Mouse (Mus musculus) MEL (cell line): ENCODE measurements at regions not wholly inside any gene's neighbourhood (a gene's known extent, or its start where the extent isn't known, plus 50 kb on each side); places are given as distances from the start of the nearest gene placed in this dataset.

Experiments used
- DNase-seq: peaks from one replicate; pipeline ENCODE4 v3.0.0; 2011; ENCODE audit warnings: low read depth, low spot score
- H3K27ac ChIP-seq: 2 replicates; pipeline ENCODE4 v1.5.1; 2012; ENCODE audit warnings: low read depth, mild to moderate bottlenecking, control low read depth, low read length, moderate library complexity; ENCODE audit not compliant: control insufficient read depth
- H3K27me3 ChIP-seq, 2 experiments: fragments of 150-350 bp in 1 of 2; sonication (generic) in 1 of 2; 2 replicates each; pipeline ENCODE4 v1.6.1; 2012; ENCODE audit warnings: low read length in 2 of 2, mild to moderate bottlenecking in 2 of 2, improper control_type of control experiment in 1 of 2, moderate library complexity in 1 of 2; ENCODE audit not compliant: insufficient read depth in 2 of 2, control insufficient read depth in 1 of 2
- H3K36me3 ChIP-seq, 2 experiments: 2 replicates each; pipeline ENCODE4 v1.6.1; 2012 to 2014; ENCODE audit warnings: low read length in 2 of 2, improper control_type of control experiment in 1 of 2, inconsistent platforms in 1 of 2, mild to moderate bottlenecking in 1 of 2; ENCODE audit not compliant: insufficient read depth in 2 of 2, control insufficient read depth in 1 of 2
- H3K4me1 ChIP-seq, 2 experiments: fragments of 150-350 bp in 1 of 2; sonication (generic) in 1 of 2; 2 replicates each; pipeline ENCODE4 v1.6.1; 2012; ENCODE audit warnings: low read length in 2 of 2, improper control_type of control experiment in 1 of 2, mild to moderate bottlenecking in 1 of 2; ENCODE audit not compliant: insufficient read depth in 2 of 2, control insufficient read depth in 1 of 2
- H3K4me3 ChIP-seq, 2 experiments: fragments of 150-350 bp in 1 of 2; sonication (generic) in 1 of 2; 2 replicates each; pipeline ENCODE4 v1.5.1; 2012; ENCODE audit warnings: low read depth in 2 of 2, low read length in 2 of 2, mild to moderate bottlenecking in 2 of 2, moderate library complexity in 2 of 2, control low read depth in 1 of 2, improper control_type of control experiment in 1 of 2; ENCODE audit not compliant: control insufficient read depth in 1 of 2, insufficient read depth in 1 of 2
- H3K79me2 ChIP-seq: 2 replicates; pipeline ENCODE4 v1.6.1; 2012; ENCODE audit warnings: mild to moderate bottlenecking, low read length, moderate library complexity; ENCODE audit not compliant: control insufficient read depth, poor library complexity, insufficient read depth
- H3K9ac ChIP-seq: 2 replicates; pipeline ENCODE4 v1.6.1; 2012; ENCODE audit warnings: low read depth, mild to moderate bottlenecking, control low read depth, low read length, moderate library complexity; ENCODE audit not compliant: control insufficient read depth, poor library complexity, severe bottlenecking
- H3K9me3 ChIP-seq: fragments of 150-350 bp; sonication (generic); replicated peaks from 2 replicates; pipeline ENCODE4 v1.6.1; 2012; ENCODE audit warnings: mild to moderate bottlenecking, low read length, improper control_type of control experiment, moderate library complexity; ENCODE audit not compliant: insufficient read depth
- CHD1 ChIP-seq: IDR thresholded peaks from 2 replicates; pipeline ENCODE4 v1.6.1; 2012; ENCODE audit warnings: low read depth, mild to moderate bottlenecking, inconsistent platforms, low read length, improper control_type of control experiment
- CHD2 ChIP-seq: IDR thresholded peaks from 2 replicates; pipeline ENCODE4 v1.6.1; 2011; ENCODE audit warnings: low read length, improper control_type of control experiment
- GABPA ChIP-seq: IDR thresholded peaks from 2 replicates; pipeline ENCODE4 v1.6.1; 2012; ENCODE audit warnings: low read depth, mild to moderate bottlenecking, inconsistent platforms, low read length, improper control_type of control experiment, moderate library complexity
- HCFC1 ChIP-seq: IDR thresholded peaks from 2 replicates; pipeline ENCODE4 v1.6.1; 2012; ENCODE audit warnings: low read depth, mild to moderate bottlenecking, inconsistent platforms, low read length, improper control_type of control experiment, moderate library complexity
- JUND ChIP-seq: IDR thresholded peaks from 2 replicates; pipeline ENCODE4 v1.6.1; 2011; ENCODE audit warnings: low read depth, mild to moderate bottlenecking, improper control_type of control experiment, low read length
- MAFK ChIP-seq: IDR thresholded peaks from 2 replicates; pipeline ENCODE4 v1.6.1; 2011; ENCODE audit warnings: low read depth, mild to moderate bottlenecking, low read length, improper control_type of control experiment, borderline replicate concordance
- MYC ChIP-seq: IDR thresholded peaks from 2 replicates; pipeline ENCODE4 v1.6.1; 2011; ENCODE audit warnings: low read depth, mild to moderate bottlenecking, low read length, improper control_type of control experiment, moderate library complexity
- NRF1 ChIP-seq: IDR thresholded peaks from 2 replicates; pipeline ENCODE4 v1.6.1; 2014; ENCODE audit warnings: low read depth, mild to moderate bottlenecking, inconsistent platforms, low read length, improper control_type of control experiment, moderate library complexity; ENCODE audit not compliant: poor library complexity, insufficient read depth, severe bottlenecking
- POLR2A ChIP-seq, 2 experiments: IDR thresholded peaks; 2 replicates each; pipeline ENCODE4 v1.6.1; 2011 to 2012; ENCODE audit warnings: low read length in 2 of 2, mild to moderate bottlenecking in 2 of 2, control low read depth in 1 of 2, improper control_type of control experiment in 1 of 2, low read depth in 1 of 2, moderate library complexity in 1 of 2; ENCODE audit not compliant: control insufficient read depth in 1 of 2, insufficient read depth in 1 of 2, poor library complexity in 1 of 2
- POLR2AphosphoS2 ChIP-seq: IDR thresholded peaks from 2 replicates; pipeline ENCODE4 v1.6.1; 2011; ENCODE audit warnings: low read length, improper control_type of control experiment
- POLR2AphosphoS5 ChIP-seq: IDR thresholded peaks from 2 replicates; pipeline ENCODE4 v1.6.1; 2012; ENCODE audit warnings: low read depth, borderline replicate concordance, mild to moderate bottlenecking, inconsistent platforms, low read length, moderate library complexity, mixed read lengths
- SIN3A ChIP-seq: IDR thresholded peaks from 2 replicates; pipeline ENCODE4 v1.6.1; 2012; ENCODE audit warnings: low read length, improper control_type of control experiment, inconsistent platforms
- TBP ChIP-seq: IDR thresholded peaks from 2 replicates; pipeline ENCODE4 v1.8.0; 2011; ENCODE audit warnings: low read depth, low read length, improper control_type of control experiment
- TCF12 ChIP-seq: IDR thresholded peaks from 2 replicates; pipeline ENCODE4 v1.6.1; 2014; ENCODE audit warnings: low read depth, mild to moderate bottlenecking, inconsistent platforms, low read length, improper control_type of control experiment, moderate library complexity
- USF1 ChIP-seq: IDR thresholded peaks from 2 replicates; pipeline ENCODE4 v1.6.1; 2014; ENCODE audit warnings: low read depth, mild to moderate bottlenecking, inconsistent platforms, low read length, improper control_type of control experiment, moderate library complexity
- USF2 ChIP-seq, 2 experiments: IDR thresholded peaks; 2 replicates each; pipeline ENCODE4 v1.6.1; 2011 to 2012; ENCODE audit warnings: improper control_type of control experiment in 2 of 2, low read length in 2 of 2, borderline replicate concordance in 1 of 2, inconsistent platforms in 1 of 2, low read depth in 1 of 2, mild to moderate bottlenecking in 1 of 2; ENCODE audit not compliant: insufficient read depth in 1 of 2
- ZC3H11A ChIP-seq: IDR thresholded peaks from 2 replicates; pipeline ENCODE4 v1.6.1; 2012; ENCODE audit warnings: low read depth, mild to moderate bottlenecking, inconsistent platforms, low read length, improper control_type of control experiment
- ZMIZ1 ChIP-seq: IDR thresholded peaks from 2 replicates; pipeline ENCODE4 v1.6.1; 2012; ENCODE audit warnings: low read depth, mild to moderate bottlenecking, inconsistent platforms, low read length, improper control_type of control experiment, moderate library complexity

DNA sequence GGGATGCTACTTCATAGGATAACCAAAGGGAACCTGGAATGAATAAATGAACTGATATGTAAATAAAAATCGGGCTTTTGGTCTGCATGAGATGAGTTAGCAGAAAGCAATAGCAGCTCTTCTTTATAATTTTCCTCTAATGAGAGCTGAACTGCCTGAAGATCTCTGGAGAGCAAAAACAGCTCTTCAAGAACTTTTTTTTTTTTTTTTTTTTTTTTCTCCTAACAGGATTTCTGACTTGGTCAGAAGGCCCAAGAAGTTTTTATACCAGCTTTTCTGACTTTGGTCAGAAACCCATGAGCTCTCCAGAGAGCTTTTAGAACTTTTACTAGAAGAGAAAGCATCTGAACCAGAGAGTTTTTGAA is 79.6 kb upstream of the Ptprk start:
- H3K36me3 ChIP-seq, result no peaks in the 10 kb centered on the region
- TF ChIP-seq NRF1, result no peak
- DNase-seq, result no peak
- H3K9me3 ChIP-seq, result no peaks in the 10 kb centered on the region
- no peaks in the 10 kb centered on the region for H3K27me3 ChIP-seq
- no peaks in the 10 kb centered on the region for H3K4me1 ChIP-seq
- H3K4me3 ChIP-seq, result no peak overlapping the region
- H3K9ac ChIP-seq, result no peak overlapping the region
- no peak overlapping the region for H3K27ac ChIP-seq
- H3K79me2 ChIP-seq, result no peaks in the 10 kb centered on the region

DNA sequence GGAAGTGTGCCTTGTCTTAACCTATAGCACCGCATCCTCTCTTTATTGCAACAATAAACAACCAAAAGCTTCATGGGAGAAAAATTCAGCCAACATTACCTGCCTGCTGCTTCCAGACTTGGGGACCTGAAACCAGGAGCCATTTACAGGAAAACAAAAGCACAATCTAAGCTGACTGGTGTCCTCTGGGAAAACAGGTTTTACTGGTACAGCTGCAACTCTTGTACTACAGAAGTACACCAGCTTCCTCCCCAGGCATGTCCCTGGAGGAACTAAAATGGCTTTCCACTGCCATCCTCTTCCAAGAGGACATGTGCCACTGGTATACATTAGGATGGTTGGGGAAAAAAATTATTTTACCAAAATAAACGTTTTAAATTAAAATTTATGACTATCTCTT is 63.9 kb upstream of the Ptprk start:
- Histone ChIP-seq H3K4me3 (no peak overlapping the region), H3K9me3 (no peaks in the 10 kb centered on the region), H3K4me1 (no peaks in the 10 kb centered on the region), H3K9ac (no peak overlapping the region), H3K36me3 (no peaks in the 10 kb centered on the region), H3K79me2 (no peaks in the 10 kb centered on the region), H3K27me3 (no peaks in the 10 kb centered on the region), H3K27ac (no peak overlapping the region)
- no peak for DNase-seq
- TF ChIP-seq GABPA, result no peak
- no peak for TF ChIP-seq JUND
- no peak for TF ChIP-seq CHD2
- no peak for TF ChIP-seq MYC
- TF ChIP-seq ZMIZ1, result no peak
- no peak for TF ChIP-seq POLR2AphosphoS5
- no peak for TF ChIP-seq USF2 (IDR thresholded peaks at IDR 0.05; ENCODE audit: borderline replicate concordance in 1 of 2, insufficient read depth in 1 of 2, low read depth in 1 of 2, low read length in 2 of 2)
- no peak for TF ChIP-seq TBP
- TF ChIP-seq NRF1, result no peak
- no peak for TF ChIP-seq POLR2AphosphoS2
- no peak for TF ChIP-seq TCF12
- TF ChIP-seq MAFK, result no peak
- no peak for TF ChIP-seq CHD1
- no peak for TF ChIP-seq SIN3A
- TF ChIP-seq HCFC1, result no peak
- TF ChIP-seq USF1, result no peak
- TF ChIP-seq POLR2A (IDR thresholded peaks at IDR 0.05; ENCODE audit: control insufficient read depth in 1 of 2, insufficient read depth in 1 of 2, low read depth in 1 of 2, low read length in 2 of 2, poor library complexity in 1 of 2), result no peak
- TF ChIP-seq ZC3H11A, result no peak
